Mouse (Mus musculus) CH12.LX (cell line): ENCODE measurements around the gene Gm10778.

Experiments used
- CTCF ChIP-seq, 2 experiments: IDR thresholded peaks in 1 of 2; conservative IDR thresholded peaks in 1 of 2; 2 replicates each; pipeline ENCODE4 v1.5.1; 2011 to 2012; ENCODE audit warnings: low read depth in 2 of 2, low read length in 2 of 2, improper control_type of control experiment in 1 of 2, inconsistent platforms in 1 of 2, mild to moderate bottlenecking in 1 of 2, moderate library complexity in 1 of 2
- EP300 ChIP-seq: IDR thresholded peaks from 2 replicates; pipeline ENCODE4 v1.6.1; 2011; ENCODE audit warnings: low read length, improper control_type of control experiment
- ETS1 ChIP-seq: conservative IDR thresholded peaks from 2 replicates; pipeline ENCODE4 v1.6.1; 2012; ENCODE audit warnings: low read depth, mild to moderate bottlenecking, inconsistent platforms, low read length, improper control_type of control experiment, moderate library complexity
- KAT2A ChIP-seq: IDR thresholded peaks from 2 replicates; pipeline ENCODE4 v1.6.1; 2012; ENCODE audit warnings: low read length, improper control_type of control experiment, inconsistent platforms; ENCODE audit not compliant: insufficient replicate concordance
- MXI1 ChIP-seq: IDR thresholded peaks from 2 replicates; pipeline ENCODE4 v1.6.1; 2011; ENCODE audit warnings: mild to moderate bottlenecking, low read depth, low read length, improper control_type of control experiment
- MYC ChIP-seq: IDR thresholded peaks from 2 replicates; pipeline ENCODE4 v1.6.1; 2011; ENCODE audit warnings: low read depth, mild to moderate bottlenecking, improper control_type of control experiment, low read length
- POLR2A ChIP-seq: IDR thresholded peaks from 2 replicates; pipeline ENCODE4 v1.6.1; 2011; ENCODE audit warnings: low read depth, mild to moderate bottlenecking, improper control_type of control experiment, low read length
- RAD21 ChIP-seq: IDR thresholded peaks from 2 replicates; pipeline ENCODE4 v1.6.1; 2011; ENCODE audit warnings: low read depth, mild to moderate bottlenecking, low read length, improper control_type of control experiment, moderate library complexity
- SMC3 ChIP-seq: IDR thresholded peaks from 2 replicates; pipeline ENCODE4 v1.6.1; 2011; ENCODE audit warnings: low read depth, low read length, improper control_type of control experiment
- USF2 ChIP-seq: conservative IDR thresholded peaks from 2 replicates; pipeline ENCODE4 v1.6.1; 2011; ENCODE audit warnings: low read depth, low read length, improper control_type of control experiment
- ZKSCAN1 ChIP-seq: IDR thresholded peaks from 2 replicates; pipeline ENCODE4 v1.6.1; 2012; ENCODE audit warnings: low read depth, inconsistent platforms, low read length, improper control_type of control experiment, borderline replicate concordance
- ZMIZ1 ChIP-seq: IDR thresholded peaks from 2 replicates; pipeline ENCODE4 v1.6.1; 2012; ENCODE audit warnings: low read depth, mild to moderate bottlenecking, inconsistent platforms, low read length, improper control_type of control experiment

DNA sequence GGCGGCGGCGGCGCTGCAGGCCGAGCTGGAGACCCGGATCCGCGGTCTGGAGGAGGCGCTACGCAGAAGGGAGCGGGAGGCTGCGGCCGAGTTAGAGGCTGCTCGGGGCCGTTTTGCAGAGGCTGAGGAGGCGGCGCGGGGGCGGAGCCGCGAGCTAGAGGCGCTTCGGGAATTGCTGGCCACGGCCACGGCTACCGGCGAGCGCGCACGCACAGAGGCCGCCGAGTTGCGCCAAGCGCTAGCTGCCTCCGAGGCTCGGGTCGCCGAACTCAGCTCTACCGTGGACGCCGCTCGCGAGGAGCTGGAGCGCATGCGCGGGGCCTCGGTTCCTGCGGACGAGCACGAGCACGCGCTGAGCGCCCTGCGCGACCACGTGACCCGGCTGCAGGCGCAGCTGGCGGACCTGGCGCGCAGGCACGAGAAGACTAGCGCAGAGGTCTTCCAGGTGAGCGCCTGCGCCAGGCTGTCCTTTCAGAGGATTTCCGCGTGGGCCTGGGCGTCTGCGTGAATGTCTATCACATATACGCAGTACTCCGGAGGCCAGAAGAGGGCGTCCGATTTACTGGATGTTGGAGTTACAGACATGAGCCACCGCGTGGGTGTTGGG lies 5.3 kb upstream of the Gm10778 start:
- peak; percentile 89 for TF ChIP-seq MYC
- no peak for TF ChIP-seq ZKSCAN1
- TF ChIP-seq POLR2A, result peak; percentile 87
- TF ChIP-seq ZMIZ1, result peak; percentile 89
- peak in 1 of 2 experiments; percentile 55; a peak in 2 of 4 replicates for TF ChIP-seq CTCF (conservative IDR thresholded peaks at IDR 0.05 in 1 of 2, IDR thresholded peaks at IDR 0.05 in 1 of 2; ENCODE audit: low read depth in 2 of 2, low read length in 2 of 2)
- TF ChIP-seq USF2, result peak; percentile 92
- no peak; the same call in none of the 2 replicates for TF ChIP-seq RAD21
- TF ChIP-seq KAT2A, result 0 out of 2 replicates have a peak, but pooled peaks have one; percentile 27
- TF ChIP-seq ETS1, result peak; percentile 14; the same call in 1 of the 2 replicates
- TF ChIP-seq MXI1, result peak; percentile 82
- TF ChIP-seq EP300, result no peak
- peak; percentile 19 for TF ChIP-seq SMC3
